Mouse (Mus musculus): ENCODE results near the gene Icos.

DNA sequence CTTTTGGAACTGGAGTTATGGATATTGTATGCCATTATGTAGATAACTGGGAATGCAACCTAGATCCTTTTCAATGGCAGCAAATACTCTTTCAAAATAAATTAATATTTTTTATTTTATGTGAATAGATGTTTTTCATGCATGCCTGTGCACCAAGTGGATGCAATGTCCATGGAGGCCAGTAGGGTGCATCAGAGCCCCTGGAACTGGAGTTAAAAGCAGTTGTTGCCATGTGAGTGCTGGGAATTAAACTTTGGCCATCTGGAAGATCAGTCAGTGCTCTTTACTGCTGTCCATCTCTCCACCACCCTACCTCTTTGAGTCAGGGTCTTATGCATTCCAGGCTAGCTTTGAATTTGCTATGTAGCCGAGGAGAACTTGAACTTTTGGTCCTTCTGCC lies 19.4 kb upstream of the Icos start:
- TF ChIP-seq POLR2A (IDR thresholded peaks at IDR 0.05; ENCODE audit: borderline replicate concordance, insufficient read depth, low read length) (no peak), CTCF (IDR thresholded peaks at IDR 0.05; ENCODE audit: borderline replicate concordance, insufficient read depth, low read depth, low read length) (no peak)
